Mouse (Mus musculus) layer of hippocampus, postnatal 10 days (tissue): ENCODE data around the gene Sec1. TPM values are rescaled to one million over a fixed set of nuclear protein-coding genes. Genes with fewer than 3 reads are reported as not detected.
A peak's percentile ranks its signal among the peaks of the same experiment; 100 is the strongest.
"Not testable (repeated sequence)": the region's sequence is repeated elsewhere in the genome, so short reads cannot be mapped to it uniquely, and the experiment has no call there.

Experiments used
- DNase-seq, 2 experiments: peaks; one replicate each; pipeline ENCODE4 v3.0.0; 2021; ENCODE audit warnings: low spot score in 2 of 2
- total RNA-seq, 2 experiments: library from RNA; stranded (reverse); gene quantifications; 2 replicates each; pipeline ENCODE4 v1.2.3; 2021

The Sec1 gene
- total RNA-seq, 2 experiments from 2014 or later: 0.14 to 0.18 TPM

- peak; percentile 92 to 93 for DNase-seq
These were observed 11.8 kb downstream of the Sec1 start for GRCm38 (mm10) chr7:45682144-45683126.

- no peak for DNase-seq
These were observed 13.0 kb downstream of the Sec1 start for GRCm38 (mm10) chr7:45681046-45681736.

- DNase-seq: no peak
These were observed 14.1 kb downstream of the Sec1 start for GRCm38 (mm10) chr7:45679966-45680621.

- no peak for DNase-seq
These were observed 15.7 kb downstream of the Sec1 start for GRCm38 (mm10) chr7:45678513-45678912.

- no peak for DNase-seq
These were observed 16.4 kb downstream of the Sec1 start for GRCm38 (mm10) chr7:45677627-45678295.

GRCm38 (mm10) chr7:45668921-45669320 is 25.3 kb downstream of the Sec1 start:
- no peak for DNase-seq

GRCm38 (mm10) chr7:45667761-45668160 is 26.4 kb downstream of the Sec1 start:
- DNase-seq: peak in 1 of 2 experiments; percentile 51

- DNase-seq: no peak
These were observed 28.0 kb downstream of the Sec1 start, which contains the start of gene Fut2 for GRCm38 (mm10) chr7:45666161-45666560. Gene Fut2 (minus strand): TSS chr7:45666394.

GRCm38 (mm10) chr7:45665303-45666138 is 28.7 kb downstream of the Sec1 start:
- no peak for DNase-seq

- DNase-seq: not testable (repeated sequence)
These were observed 32.5 kb downstream of the Sec1 start for GRCm38 (mm10) chr7:45661702-45662101.

GRCm38 (mm10) chr7:45660746-45661478 is 33.3 kb downstream of the Sec1 start:
- no peak for DNase-seq

GRCm38 (mm10) chr7:45654424-45655047 is 39.7 kb downstream of the Sec1 start:
- no peak for DNase-seq

- DNase-seq: not testable (repeated sequence)
These were observed 43.7 kb downstream of the Sec1 start for GRCm38 (mm10) chr7:45650484-45650883.

- no peak for DNase-seq
These were observed 44.9 kb downstream of the Sec1 start for GRCm38 (mm10) chr7:45649351-45649750.

- no peak for DNase-seq
These were observed 47.5 kb downstream of the Sec1 start for GRCm38 (mm10) chr7:45646671-45647070.

GRCm38 (mm10) chr7:45645591-45645971 is 48.6 kb downstream of the Sec1 start:
- no peak for DNase-seq

- no peak for DNase-seq
These were observed 49.2 kb downstream of the Sec1 start for GRCm38 (mm10) chr7:45644872-45645590.

GRCm38 (mm10) chr7:45644183-45644582 is 50.0 kb downstream of the Sec1 start:
- peak; percentile 53 to 61 for DNase-seq
